Mouse (Mus musculus): ENCODE results near the gene Mat2a.
A peak's percentile ranks its signal among the peaks of the same experiment; 100 is the strongest.

Mat2a gene

DNA sequence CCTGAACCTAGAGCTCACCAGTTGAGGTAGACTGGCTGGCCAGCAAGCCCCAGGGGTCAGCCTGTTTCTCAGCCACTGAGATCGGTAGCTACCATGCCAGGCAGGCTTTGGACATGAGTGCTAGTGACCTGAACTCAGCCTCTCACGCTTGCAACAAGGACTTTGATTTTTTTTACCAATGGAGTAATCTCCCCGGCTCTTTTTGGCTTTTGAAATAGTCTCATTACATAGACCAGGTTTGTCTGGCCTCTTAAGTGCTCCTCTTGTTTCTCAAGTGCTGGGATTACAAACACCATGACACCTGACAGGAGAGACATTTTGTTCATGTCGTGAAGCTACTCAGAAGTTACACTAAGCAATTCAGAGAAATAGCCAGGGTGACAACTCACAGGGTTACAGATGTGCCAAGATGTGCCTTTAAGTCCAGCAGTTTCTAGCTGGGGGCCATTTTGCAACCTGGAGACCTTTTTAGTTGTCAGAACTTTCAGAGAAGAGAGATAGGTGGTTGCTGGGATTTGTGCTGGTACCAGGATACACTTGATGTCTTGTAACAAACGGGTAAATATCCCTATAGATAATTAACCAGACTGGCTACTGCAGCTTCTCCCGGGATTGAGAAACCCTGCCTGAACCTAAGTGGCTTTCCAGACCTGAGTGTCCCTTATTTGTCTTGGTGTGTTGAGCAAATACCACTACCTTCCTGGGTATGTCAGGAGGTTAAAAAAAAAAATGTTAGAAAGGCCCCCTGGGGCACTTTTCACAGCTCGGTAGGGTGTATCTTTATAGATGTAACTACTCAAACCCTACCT lies 23.2 kb downstream of the Mat2a start:
- DNase-seq (ENCODE audit: low spot score in 2 of 2) = no peak

DNA sequence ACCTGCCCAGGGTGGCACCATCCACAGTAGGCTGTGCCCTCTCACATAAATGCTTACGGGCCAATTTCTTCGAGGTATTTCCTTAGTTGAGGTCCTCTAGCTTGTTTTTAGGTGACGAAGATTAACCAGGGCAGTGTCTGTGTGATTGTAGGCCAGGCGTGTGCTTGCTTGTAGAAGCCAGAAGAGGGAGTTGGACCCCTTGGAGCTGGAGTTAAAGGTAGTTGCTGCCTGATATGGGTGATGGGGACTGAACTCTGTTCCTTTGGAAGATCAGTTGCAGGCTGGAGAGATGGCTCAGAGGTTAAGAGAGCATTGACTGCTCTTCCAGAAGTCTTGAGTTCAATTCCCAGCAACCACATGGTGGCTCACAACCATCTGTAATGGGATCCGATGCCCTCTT lies 24.2 kb downstream of the Mat2a start:
- DNase-seq (ENCODE audit: low spot score in 2 of 2) = no peak

DNA sequence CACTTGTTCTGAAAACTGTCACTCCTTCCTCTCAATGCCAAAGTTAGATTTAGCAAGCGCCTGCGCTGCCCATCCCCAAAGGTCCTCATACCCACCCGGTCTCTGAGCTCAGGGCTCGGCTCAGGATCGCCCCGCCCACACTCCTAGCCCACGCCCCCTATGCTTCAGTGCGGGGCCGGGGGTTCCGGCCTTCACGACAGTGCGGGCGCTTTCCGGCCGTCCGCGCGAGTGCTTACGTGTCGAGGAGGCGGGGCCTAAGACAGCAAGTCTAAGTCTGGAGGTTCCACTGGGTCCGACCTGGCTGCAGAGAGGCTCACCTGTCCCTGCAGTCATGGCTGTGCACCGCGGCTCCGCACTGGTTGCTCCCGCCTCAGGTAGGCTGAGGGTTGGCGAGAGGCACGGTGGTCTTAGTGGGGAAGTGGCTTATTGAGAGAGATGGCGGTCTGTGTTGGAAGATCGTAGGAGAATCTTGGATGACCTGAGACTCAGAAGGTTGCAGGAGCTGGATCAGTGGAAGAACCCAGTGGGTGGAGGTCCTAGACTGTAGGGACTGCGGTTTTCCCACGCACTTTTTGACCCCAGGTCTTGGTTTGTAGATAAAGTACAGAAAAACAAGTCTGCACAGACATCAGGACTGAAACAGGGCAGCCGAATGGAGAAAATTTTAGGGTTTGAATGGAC lies 25.1 kb downstream of the Mat2a start, which contains the start of gene Ggcx:
Ggcx (plus strand) TSS at position 233 of the 681 bp plus-strand sequence.
- DNase-seq (ENCODE audit: low spot score in 2 of 2) = peak; percentile 92 to 96

DNA sequence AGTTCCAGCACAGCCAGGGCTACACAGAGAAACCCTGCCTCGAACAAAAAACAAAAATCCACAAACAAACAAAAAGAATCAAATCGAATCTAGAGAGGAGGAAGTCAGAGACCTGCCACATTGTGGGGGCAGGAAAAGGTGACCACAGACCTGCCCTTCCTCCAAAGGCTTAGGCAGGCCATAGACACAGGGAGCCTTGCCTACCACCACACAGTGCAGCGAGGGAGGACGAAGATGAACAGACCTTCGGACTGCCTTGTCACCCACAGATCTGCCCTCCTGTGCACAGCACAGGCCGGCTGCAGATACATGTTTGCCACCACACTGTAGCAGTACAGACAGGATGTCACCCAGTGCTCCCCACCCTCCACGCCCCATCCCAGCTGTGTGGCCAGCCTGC lies 28.8 kb downstream of the Mat2a start:
- DNase-seq (ENCODE audit: low spot score in 2 of 2) = no peak

DNA sequence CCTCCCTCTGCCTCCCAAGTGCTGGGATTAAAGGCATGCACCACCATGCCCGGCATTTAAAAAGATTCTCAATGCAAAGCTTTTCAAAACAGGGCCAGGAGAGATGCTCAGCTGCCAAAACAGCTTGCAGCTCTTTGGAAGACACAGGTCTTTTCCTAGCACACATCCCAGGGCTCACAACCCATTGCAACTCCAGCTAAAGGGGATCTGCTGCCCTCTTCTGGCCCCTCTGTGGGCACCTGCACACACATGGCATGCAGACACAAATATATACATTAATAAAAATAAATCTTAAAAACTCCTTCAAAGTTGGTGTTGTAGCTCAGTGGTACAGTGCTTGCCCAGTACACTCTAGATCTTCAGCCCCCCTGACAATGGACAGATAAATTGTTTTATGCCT lies 29.4 kb downstream of the Mat2a start:
- no peak for DNase-seq (ENCODE audit: low spot score in 2 of 2)

DNA sequence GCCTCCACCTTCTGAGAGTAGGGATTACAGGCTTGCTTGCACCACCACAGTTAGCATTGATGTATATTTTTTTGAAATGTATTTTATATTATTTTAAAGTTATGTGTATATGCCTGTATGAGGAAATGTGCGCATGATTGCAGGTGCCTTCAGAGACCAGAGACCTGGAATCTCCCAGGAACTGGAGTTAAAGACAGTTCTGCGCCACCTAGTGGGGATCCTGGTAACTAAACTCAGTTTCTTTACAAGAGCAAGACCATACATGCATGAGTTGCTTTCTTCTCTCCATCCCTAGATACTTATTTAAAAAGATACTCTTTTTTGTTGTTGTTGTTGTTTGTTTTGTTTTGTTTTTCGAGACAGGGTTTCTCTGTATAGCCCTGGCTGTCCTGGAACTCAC lies 29.8 kb downstream of the Mat2a start:
- DNase-seq (ENCODE audit: low spot score in 2 of 2) = peak; percentile 72 to 87

DNA sequence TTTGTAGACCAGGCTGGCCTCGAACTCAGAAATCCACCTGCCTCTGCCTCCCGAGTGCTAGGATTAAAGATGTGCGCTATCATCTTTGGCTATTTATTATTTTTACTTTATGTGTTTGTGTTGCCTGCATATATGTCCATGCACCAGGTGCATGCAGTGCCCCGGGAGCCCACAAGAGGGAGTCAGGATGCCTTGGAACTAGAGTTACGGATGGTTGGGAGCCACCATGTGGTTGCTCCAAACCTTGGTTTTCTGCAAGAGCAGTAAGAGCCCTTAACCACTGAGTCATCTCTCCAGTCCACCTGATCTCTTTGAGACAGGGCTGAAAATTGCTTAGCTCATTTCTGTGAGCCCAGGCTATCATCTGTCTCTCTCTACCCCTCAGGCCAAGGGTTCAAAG lies 32.2 kb downstream of the Mat2a start:
- DNase-seq (ENCODE audit: low spot score in 2 of 2) = peak; percentile 85 to 93

DNA sequence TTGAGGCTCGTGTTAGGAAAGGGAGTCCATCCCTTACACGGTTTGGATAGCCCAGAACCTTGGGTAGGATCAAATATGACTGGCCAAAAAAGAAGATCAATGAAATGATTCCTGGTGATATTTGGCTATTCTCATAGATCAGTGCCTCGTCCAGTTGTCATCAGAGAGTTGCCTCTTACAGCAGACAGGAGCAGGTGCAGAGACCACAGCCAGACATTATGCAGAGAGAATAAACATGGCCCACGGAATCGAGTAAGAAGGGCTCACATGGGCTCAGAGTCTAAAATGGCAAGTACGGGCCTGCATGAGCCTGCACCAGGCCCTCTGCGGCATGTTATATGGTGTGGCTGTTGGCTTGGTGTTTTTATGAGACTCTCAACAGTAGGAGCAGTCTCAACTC lies 34.0 kb downstream of the Mat2a start:
- DNase-seq (ENCODE audit: low spot score in 2 of 2) = no peak

DNA sequence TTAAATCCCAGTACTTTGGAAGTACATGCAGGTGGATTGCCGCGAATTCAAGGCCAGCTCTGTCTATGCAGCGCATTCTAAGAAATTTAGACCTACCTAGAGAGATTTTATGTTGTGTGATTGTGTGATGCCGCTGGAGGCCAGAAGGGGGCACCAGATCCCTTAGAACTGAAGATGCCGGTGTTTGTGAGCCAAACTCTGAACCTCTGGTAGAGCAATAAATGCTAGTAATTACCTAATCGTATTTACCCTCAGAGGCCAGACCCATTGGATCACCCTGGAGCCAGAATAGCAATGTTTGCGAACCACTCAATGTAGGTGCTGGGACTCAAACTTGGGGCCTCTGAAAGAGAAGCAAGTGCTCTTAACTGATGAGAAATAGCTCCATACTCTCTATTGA lies 37.5 kb downstream of the Mat2a start:
- peak; percentile 81 to 93 for DNase-seq (ENCODE audit: low spot score in 2 of 2)

DNA sequence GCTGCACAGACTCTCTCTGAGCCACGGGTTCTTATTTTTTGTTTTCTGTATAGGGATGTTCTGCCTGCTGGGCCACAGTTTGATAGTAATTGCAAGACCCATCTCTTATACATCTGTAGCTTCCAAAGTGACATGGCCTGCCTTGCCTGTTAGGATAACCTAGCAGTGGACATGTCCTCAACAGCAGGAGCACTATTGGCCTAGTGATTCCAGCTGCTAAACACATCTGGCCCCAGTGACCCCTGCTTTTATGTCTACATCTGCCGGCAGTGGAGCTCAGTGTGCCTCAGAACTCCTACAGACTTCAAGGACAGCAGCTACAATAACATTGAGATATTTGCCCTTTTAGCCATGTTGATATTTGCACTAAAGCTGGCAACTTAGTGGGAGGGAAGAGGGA lies 39.4 kb downstream of the Mat2a start:
- DNase-seq (ENCODE audit: low spot score in 2 of 2) = no peak

DNA sequence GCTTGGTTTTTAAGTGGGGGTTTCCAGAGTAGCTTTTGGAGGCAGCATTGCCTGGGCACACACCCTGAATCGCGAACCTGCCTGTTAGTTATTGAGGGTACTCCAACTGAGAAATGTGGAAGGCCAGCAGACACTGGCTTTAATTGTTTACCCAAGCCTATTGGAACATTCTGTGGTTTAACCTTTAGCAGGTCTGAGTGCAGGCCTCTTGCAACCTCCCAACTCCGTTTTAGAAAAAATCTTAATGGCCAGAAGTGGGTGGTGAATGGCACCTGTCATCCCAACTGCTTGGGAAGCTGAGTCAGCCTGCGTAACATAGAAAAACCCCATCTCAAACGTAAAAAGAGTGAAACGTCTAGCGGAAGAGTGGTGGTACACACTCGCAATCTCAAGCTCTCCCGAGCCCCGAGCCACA lies 42.5 kb downstream of the Mat2a start:
- DNase-seq (ENCODE audit: low spot score in 2 of 2) = no peak

DNA sequence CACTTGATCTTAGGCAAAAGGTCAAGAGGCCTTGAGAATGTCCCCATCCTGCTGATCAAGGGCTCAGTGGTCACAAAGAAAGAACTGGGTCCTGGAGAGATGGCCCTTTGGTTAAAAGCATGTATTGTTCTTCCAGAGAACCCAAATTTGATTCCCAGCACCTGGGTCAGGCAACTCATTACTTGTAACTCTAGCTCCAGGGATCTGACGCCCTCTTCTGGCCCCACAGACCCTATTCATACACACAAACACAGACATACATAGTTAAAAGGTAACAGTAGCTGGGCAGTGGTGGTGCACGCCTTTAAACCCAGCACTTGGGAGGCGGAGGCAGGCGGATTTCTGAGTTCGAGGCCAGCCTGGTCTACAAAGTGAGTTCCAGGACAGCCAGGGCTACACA lies 47.0 kb downstream of the Mat2a start:
- DNase-seq (ENCODE audit: low spot score in 2 of 2) = no peak

DNA sequence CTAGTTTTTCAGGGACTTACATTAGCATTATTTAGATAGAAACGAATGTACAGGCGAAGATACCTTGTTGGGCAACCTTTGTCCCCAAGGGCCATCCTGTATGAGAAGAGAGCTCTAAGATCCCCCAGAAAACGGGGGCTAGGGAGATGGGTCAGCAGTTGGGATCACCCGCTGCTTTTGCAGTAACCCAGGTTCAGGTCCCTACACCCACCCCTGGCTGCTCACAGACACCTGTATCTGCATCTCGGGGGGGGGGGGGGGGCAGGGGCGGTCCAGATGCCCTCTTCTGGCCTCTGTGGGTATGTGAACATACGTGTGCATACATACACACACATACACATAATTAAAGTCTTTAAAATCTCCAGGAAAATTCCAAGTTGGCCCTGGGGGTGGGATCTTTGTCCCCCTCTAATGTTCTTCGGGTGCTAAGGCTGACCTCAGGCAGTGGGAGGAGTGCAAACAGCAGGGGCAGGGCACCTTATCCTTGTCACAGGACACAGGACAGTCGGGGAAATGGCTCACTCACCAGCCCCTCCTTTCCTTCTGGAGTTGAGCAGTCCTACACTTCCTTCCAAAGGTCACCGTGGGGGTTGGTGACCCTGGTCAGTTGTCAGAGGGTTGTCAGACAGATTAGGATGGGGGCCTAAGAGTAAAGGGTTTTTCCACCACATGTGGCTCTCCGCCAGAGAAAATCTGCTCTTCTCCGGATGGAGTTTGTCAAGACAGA lies 48.4 kb downstream of the Mat2a start:
- DNase-seq (ENCODE audit: low spot score in 2 of 2) = peak; percentile 67 to 79

DNA sequence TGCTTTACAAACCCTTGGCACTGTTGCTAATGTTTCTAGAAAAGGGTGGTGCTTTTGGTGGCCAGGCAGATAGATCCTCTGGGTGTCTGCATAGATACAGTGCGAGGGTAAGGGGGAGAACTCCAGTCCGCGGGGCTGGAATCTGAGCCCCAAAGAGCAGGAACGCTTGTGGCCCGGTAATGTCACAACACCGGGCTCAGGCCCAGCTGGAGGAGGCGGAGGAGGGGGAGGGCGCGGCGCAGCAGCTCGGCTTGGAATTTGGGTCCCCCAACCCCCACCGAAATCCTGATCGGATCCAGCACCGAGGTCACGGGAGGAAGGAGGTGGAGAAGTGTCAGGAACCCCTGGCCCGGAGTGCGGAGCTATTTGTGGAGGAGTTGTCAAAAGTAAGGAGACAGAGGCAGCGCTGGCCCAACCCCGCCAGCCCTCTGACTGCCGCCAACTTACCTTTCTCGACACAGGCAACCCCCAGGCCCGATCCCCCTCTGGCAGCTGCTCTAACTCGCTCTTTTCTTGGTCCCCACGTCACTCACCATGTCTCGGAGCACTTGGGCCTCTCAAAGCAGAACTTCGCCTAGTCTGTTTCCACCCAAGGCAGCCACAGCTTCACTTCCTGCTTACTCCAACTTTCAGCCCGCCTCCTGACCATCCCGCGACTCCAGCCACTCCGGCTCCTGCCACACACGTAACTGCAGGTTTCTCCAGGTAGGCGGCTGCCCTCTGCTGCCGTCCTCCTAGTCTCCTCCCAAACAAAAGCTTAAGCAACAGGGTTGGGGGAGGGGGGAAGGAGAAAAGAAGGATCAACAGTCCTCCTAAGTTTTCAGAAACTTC lies 49.2 kb downstream of the Mat2a start, which contains the start of gene Vamp8:
Vamp8 (minus strand) TSS at position 763 of the 831 bp plus-strand sequence.
- peak; percentile 73 to 89 for DNase-seq (ENCODE audit: low spot score in 2 of 2)

DNA sequence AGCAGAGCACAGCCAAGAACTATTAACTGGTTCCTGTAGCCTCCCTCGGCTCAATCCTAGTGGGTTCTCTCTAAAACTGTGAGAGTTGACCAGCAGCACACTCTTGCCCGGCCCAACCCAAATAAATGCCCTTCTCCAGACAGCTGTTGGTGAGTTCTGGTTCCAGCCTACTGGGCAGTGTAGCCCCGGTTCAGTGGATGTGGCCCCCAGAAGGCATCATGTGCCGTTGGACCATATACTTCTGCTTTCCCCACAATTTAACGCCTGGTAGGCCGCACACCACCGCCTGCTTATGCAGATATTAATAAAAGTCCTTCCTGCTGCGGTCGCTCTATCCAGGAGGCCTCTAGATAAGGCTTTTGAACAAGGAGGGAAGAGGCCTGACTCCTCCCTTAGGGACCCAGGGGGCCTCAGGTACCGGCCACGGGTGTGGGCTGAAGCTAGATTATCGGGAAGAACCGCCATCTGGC lies 49.9 kb downstream of the Mat2a start:
- peak in 1 of 2 experiments; percentile 85 for DNase-seq (ENCODE audit: low spot score in 2 of 2)

DNA sequence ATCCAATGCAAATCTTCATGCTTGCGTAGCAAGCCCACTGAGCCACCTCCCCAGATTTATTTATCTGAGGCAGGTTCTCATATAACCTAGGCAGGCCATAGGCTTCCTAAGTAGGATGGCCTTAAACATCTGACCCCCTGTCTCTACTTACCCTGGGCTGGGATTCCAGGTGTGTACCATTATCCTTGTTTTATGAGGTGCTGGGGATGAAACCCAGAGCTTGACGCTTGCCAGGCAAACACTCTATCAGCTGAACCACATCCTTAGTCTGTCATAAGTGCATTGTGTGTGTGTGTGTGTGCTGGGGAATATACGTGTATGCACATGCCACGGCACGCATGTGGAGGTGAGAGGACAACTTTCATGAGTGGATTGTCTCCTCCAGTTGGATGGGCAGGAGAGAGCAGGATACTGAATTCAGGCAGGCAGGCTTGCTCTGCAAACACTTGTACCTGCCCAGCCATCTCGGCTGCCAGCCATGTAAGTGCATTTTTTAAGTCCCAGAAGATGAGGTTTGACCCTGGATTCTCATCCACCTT lies 50.5 kb downstream of the Mat2a start:
- no peak for DNase-seq (ENCODE audit: low spot score in 2 of 2)

DNA sequence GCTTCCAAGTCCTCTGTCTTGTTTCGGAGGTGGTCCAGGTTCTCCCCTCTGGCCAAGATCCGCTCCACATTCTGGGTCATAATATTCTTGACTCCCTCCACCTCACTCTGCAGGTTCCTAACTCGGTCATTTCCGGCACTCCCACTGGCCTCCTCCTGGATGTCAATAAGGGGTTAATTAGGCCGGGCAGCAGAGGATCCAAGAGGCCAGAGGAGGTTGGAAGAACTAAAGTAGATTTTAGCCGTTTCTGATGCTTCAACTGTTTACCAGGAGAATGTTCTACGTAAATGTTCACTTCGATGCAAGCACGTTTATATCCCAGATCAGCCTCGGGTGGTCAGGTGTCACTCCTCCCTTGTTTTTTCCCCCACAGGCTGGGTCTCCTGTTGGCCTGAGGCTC lies 51.1 kb downstream of the Mat2a start:
- no peak for DNase-seq (ENCODE audit: low spot score in 2 of 2)

DNA sequence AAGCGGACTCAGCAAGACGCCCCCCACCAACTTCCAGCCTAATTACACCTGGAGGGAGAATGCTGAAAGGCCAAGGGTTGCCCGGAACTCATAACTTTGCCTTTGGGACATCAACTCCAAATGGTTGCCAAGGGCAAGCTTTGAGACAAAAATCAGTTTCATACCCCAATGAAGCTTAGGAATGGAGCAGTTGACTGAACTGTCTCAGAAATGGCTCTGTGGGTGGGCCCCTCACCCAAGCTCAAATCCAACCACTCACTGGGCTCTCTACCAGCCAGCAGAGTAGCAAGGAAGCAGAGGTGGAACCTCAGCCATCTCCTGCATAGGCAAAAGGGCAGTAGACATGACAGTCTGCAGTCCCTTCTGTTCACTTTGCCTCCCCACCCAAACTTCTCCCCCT lies 51.5 kb downstream of the Mat2a start:
- no peak for DNase-seq (ENCODE audit: low spot score in 2 of 2)

DNA sequence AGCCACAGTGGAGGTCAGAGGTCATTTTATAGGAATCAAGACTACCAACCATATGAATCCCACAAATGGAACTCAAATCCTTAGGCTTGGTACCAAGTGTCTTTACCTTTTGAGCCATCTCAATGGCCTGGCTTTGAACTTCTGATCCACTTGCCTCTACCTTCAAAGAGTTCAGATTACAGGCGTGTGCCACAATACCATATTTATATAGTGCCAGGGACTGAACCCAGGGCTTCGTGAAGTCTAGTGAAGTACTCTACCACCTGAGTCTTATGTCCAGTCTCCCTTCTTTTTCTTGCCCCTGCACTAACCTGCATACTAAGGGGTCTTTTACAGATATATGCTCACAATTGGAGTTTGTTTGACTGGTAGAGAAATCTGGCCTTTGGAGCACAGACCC lies 52.8 kb downstream of the Mat2a start:
- no peak for DNase-seq (ENCODE audit: low spot score in 2 of 2)

DNA sequence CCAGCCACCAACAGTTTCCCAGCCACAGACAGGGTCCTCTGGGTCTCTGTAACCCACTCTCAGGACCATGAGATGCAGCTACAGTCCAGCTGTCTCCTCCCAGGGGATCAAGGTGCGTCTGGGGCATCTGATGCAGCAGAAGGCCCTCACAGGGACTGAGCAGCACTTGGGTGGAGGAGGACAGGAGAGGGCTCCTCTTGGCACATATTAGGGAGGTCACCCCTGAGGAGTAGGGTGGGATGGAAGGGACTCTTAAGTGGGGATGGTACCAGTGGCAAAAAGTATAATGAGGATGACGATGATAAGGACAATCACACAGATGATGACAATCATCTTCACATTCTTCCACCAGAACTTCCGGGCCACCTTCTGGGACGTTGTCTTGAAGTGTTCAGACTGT lies 54.1 kb downstream of the Mat2a start:
- DNase-seq (ENCODE audit: low spot score in 2 of 2) = no peak

DNA sequence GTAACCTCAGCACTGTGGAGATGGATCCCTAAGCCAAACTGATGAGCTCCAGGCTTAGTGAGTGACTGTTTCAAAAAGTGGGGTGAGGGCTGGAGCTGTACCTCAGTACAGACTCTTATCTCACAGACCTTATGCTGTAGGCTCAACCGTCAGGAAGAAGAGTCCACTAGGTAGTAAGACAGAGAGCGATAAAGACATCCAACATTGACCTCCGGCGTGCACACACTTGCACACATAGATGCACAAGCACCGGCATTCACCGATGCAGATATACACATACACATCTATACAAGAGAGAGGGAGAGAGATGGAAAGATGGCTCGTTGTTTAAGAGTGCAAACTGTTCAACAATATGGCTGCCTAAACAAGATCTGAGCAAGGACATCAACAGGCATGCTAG lies 55.4 kb downstream of the Mat2a start:
- peak in 1 of 2 experiments; percentile 45 for DNase-seq (ENCODE audit: low spot score in 2 of 2)

All from spleen, postnatal 4 days (tissue).